Mouse (Mus musculus) MEL (cell line): ENCODE measurements around the gene Tmem181a.
"Not testable (repeated sequence)": the region's sequence is repeated elsewhere in the genome, so short reads cannot be mapped to it uniquely, and the experiment has no call there.

ENCODE experiments used
- BHLHE40 ChIP-seq: IDR thresholded peaks from 2 replicates; pipeline ENCODE4 v1.6.1; 2012; ENCODE audit warnings: low read depth, mild to moderate bottlenecking, inconsistent platforms, low read length, improper control_type of control experiment, borderline replicate concordance
- CTCF ChIP-seq, 3 experiments: IDR thresholded peaks in 2 of 3; conservative IDR thresholded peaks in 1 of 3; 2 replicates each; pipeline ENCODE4 v1.5.1; 2011 to 2012; ENCODE audit warnings: low read length in 3 of 3, low read depth in 2 of 3, mild to moderate bottlenecking in 2 of 3, improper control_type of control experiment in 1 of 3, inconsistent platforms in 1 of 3, mixed read lengths in 1 of 3, moderate library complexity in 1 of 3; ENCODE audit not compliant: control insufficient read depth in 1 of 3, insufficient read depth in 1 of 3, poor library complexity in 1 of 3, severe bottlenecking in 1 of 3
- E2F4 ChIP-seq: IDR thresholded peaks from 2 replicates; pipeline ENCODE4 v1.6.1; 2011; ENCODE audit warnings: low read depth, low read length, improper control_type of control experiment, borderline replicate concordance
- EP300 ChIP-seq, 2 experiments: IDR thresholded peaks; 2 replicates each; pipeline ENCODE4 v1.6.1; 2011; ENCODE audit warnings: improper control_type of control experiment in 2 of 2, low read length in 2 of 2, low read depth in 1 of 2, mild to moderate bottlenecking in 1 of 2
- JUND ChIP-seq: IDR thresholded peaks from 2 replicates; pipeline ENCODE4 v1.6.1; 2011; ENCODE audit warnings: low read depth, mild to moderate bottlenecking, improper control_type of control experiment, low read length
- MEF2A ChIP-seq: IDR thresholded peaks from 2 replicates; pipeline ENCODE4 v1.6.1; 2014; ENCODE audit warnings: low read depth, mild to moderate bottlenecking, inconsistent platforms, low read length, improper control_type of control experiment; ENCODE audit not compliant: poor library complexity, insufficient replicate concordance, severe bottlenecking; ENCODE audit errors: extremely low read depth
- POLR2A ChIP-seq, 2 experiments: IDR thresholded peaks; 2 replicates each; pipeline ENCODE4 v1.6.1; 2011 to 2012; ENCODE audit warnings: low read length in 2 of 2, mild to moderate bottlenecking in 2 of 2, control low read depth in 1 of 2, improper control_type of control experiment in 1 of 2, low read depth in 1 of 2, moderate library complexity in 1 of 2; ENCODE audit not compliant: control insufficient read depth in 1 of 2, insufficient read depth in 1 of 2, poor library complexity in 1 of 2
- SIN3A ChIP-seq: IDR thresholded peaks from 2 replicates; pipeline ENCODE4 v1.6.1; 2012; ENCODE audit warnings: low read length, improper control_type of control experiment, inconsistent platforms
- SMC3 ChIP-seq: IDR thresholded peaks from 2 replicates; pipeline ENCODE4 v1.6.1; 2011; ENCODE audit warnings: low read depth, low read length, improper control_type of control experiment
- TAL1 ChIP-seq: IDR thresholded peaks from 2 replicates; pipeline ENCODE4 v1.6.1; 2012; ENCODE audit warnings: mild to moderate bottlenecking, inconsistent platforms, low read length, moderate library complexity, mixed read lengths
- ZNF384 ChIP-seq: IDR thresholded peaks from 2 replicates; pipeline ENCODE4 v1.6.1; 2012; ENCODE audit warnings: low read depth, mild to moderate bottlenecking, inconsistent platforms, low read length, improper control_type of control experiment

DNA sequence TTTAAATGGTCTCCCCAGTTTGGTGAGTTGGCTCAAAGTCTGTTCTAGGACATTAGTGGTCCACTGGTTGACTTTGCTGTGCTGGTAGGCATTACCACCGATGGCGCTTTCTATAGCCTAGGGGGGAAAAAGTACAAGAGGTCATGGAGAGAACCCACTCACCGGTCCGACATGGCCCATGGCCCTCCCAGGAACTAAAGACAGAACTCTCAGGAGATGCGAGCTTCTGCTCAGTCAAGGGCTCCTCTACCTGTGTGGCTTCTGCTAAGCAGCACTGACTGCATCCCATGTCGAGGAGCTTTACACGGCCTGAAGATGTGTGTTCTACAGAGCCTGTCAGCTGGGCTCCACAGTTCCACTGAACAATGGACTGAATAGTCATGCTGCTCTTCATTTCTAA, 55.1 kb downstream of the Tmem181a start:
- not testable (repeated sequence) for TF ChIP-seq ZNF384; JUND; POLR2A (IDR thresholded peaks at IDR 0.05; ENCODE audit: control insufficient read depth in 1 of 2, insufficient read depth in 1 of 2, low read depth in 1 of 2, low read length in 2 of 2, poor library complexity in 1 of 2); SMC3; BHLHE40; SIN3A; EP300 (IDR thresholded peaks at IDR 0.05; ENCODE audit: low read depth in 1 of 2, low read length in 2 of 2); TAL1; MEF2A; CTCF (IDR thresholded peaks at IDR 0.05 in 2 of 3, conservative IDR thresholded peaks at IDR 0.05 in 1 of 3; ENCODE audit: control insufficient read depth in 1 of 3, insufficient read depth in 1 of 3, low read depth in 2 of 3, low read length in 3 of 3, poor library complexity in 1 of 3, severe bottlenecking in 1 of 3); E2F4
